Mouse (Mus musculus) forebrain, embryonic 16.5 days (tissue): ENCODE results near the gene Olfml2a. TPM values are rescaled to one million over a fixed set of nuclear protein-coding genes. Genes with fewer than 3 reads are reported as not detected.
A peak's percentile ranks its signal among the peaks of the same experiment; 100 is the strongest.

Source experiments
- ATAC-seq: fragments of 200-750 bp; cut with Nextera tagmentation; 2 replicates; pipeline ENCODE4 v1.8.0; 2017; ENCODE audit warnings: mild to moderate bottlenecking, moderate library complexity
- H3K27ac ChIP-seq: fragments of 300-500 bp; sonication (generic); 2 replicates; pipeline ENCODE4 v1.5.1; 2014; ENCODE audit warnings: low read length, control low read depth
- H3K27me3 ChIP-seq: fragments of 300-500 bp; sonication (generic); replicated peaks from 2 replicates; pipeline ENCODE4 v1.6.1; 2014; ENCODE audit warnings: low read length; ENCODE audit not compliant: control insufficient read depth, insufficient read depth
- H3K36me3 ChIP-seq: fragments of 300-500 bp; sonication (generic); 2 replicates; pipeline ENCODE4 v1.6.1; 2014; ENCODE audit not compliant: control insufficient read depth, insufficient read depth
- H3K4me1 ChIP-seq: fragments of 300-500 bp; sonication (generic); replicated peaks from 2 replicates; pipeline ENCODE4 v1.6.1; 2014; ENCODE audit warnings: low read length; ENCODE audit not compliant: control insufficient read depth, insufficient read depth
- H3K4me2 ChIP-seq: fragments of 300-500 bp; sonication (generic); 2 replicates; pipeline ENCODE4 v1.6.1; 2014; ENCODE audit warnings: mild to moderate bottlenecking, low read length, control low read depth
- H3K4me3 ChIP-seq: fragments of 300-500 bp; sonication (generic); replicated peaks from 2 replicates; pipeline ENCODE4 v1.5.1; 2014; ENCODE audit warnings: mild to moderate bottlenecking, low read length, control low read depth
- H3K9ac ChIP-seq: fragments of 300-500 bp; sonication (generic); replicated peaks from 2 replicates; pipeline ENCODE4 v1.6.1; 2014; ENCODE audit warnings: low read depth, low read length, control low read depth
- H3K9me3 ChIP-seq: fragments of 300-500 bp; sonication (generic); 2 replicates; pipeline ENCODE4 v1.6.1; 2016; ENCODE audit warnings: low read length; ENCODE audit not compliant: control insufficient read depth
- WGBS: fragments of 180-500 bp; shearing (Covaris S2); extraction: QIAGEN DNeasy Blood & Tissue Kit; methylation state at CpG from one replicate; pipeline ENCODE4 v1.1.7; 2014; 5-methylcytosine and 5-hydroxymethylcytosine counted together
- polyA plus RNA-seq: library from polyadenylated mRNA; unstranded; fragments of >200 nt; fragmentation: Nextera tagmentation; extraction: Ambion mirVana; gene quantifications from 2 replicates; pipeline ENCODE4 v1.2.1, GENCODE M21; 2015

The Olfml2a gene
- polyA plus RNA-seq, 1 experiment from 2014 or later, result 2.6 TPM

DNA sequence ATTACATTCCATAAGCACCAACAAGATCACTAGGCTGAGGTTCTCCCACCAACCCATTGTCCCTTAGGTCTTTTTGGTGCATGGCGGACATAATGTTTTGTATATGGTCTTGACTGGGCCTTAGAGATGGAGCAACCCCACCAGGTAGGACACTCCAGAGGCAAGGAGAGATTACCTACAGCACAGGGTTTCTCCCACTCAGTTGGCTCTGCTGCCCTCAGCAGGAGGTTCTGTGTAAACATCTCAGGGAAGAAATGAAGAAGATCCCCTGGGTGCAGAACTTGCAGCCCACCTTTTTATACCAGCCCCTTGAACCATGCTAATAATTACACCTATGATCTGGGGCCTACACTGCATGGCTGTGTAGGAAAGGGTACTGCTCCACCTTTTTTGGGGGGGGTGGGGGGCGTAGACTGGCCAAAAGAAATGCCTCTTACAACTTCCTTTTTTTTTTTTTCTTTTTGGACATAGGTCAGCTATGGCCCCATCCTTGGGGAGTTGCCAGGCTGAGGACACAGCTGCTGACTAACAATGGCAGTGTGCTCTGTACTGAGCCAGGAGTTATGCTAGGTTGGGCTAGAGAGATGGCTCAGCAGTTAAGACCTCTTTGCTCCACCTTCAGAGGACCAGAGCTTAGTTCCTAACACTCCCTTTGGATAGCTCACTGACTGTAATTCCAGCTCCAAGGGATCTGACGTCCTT, 12.8 kb downstream of the Olfml2a start:
- Histone ChIP-seq H3K27ac (no peak overlapping the region), H3K36me3 (no peaks in the 10 kb centered on the region), H3K27me3 (no peaks in the 10 kb centered on the region), H3K4me1 (no peaks in the 10 kb centered on the region), H3K9ac (no peak overlapping the region), H3K9me3 (no peaks in the 10 kb centered on the region), H3K4me2 (no peak overlapping the region), H3K4me3 (no peak overlapping the region)
- ATAC-seq, result no peak
- 67% methylated on average over 3 of the region's 3 CpGs for WGBS

DNA sequence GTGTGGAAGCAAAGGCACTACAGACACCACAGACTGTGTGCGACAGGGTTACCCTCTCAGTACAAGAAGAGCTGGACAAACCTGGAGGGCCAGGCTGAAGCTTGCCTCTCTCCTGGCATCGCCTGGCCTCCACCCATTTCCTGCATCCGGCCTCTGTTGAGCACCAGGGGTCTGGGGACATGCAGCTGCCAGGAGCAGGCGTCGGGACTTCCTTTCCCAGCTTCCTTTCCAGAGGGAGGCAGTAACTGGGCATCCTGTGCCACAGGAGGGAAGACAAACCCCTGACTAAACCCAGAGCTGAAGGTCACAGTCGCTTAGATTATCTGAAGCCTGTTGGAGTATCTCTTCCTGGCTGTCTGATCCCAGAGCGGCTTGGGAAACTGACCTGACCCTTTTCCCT, 15.8 kb downstream of the Olfml2a start:
- WGBS, result 84% methylated on average over 7 of the region's 7 CpGs
- Histone ChIP-seq H3K9ac (no peak overlapping the region), H3K4me1 (peaks cover 14% of the 10 kb centered on the region), H3K27ac (no peak overlapping the region), H3K27me3 (no peaks in the 10 kb centered on the region), H3K4me2 (no peak overlapping the region), H3K9me3 (no peaks in the 10 kb centered on the region), H3K36me3 (no peaks in the 10 kb centered on the region), H3K4me3 (no peak overlapping the region)
- ATAC-seq, result no peak

DNA sequence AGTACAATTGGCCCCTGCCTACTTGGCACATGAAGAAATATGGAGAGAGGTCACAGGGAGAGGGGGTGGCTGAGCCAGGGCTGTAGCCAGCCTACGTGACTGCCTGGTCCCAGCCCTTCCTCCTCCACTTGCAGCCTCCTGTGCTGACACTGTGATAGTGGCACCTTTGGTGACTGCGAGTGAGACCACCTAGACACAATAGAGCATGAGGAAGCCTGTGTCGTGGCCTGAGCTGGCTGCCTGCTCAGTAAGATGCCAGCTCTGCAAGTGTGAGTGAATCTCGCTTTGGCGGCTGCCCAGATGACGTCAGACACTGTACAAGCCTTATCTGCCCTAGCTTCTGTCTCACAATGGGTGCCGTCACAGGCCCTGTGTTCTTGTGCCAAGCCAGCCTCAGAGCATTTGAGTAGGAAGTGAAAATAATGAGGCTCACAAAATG, 18.5 kb downstream of the Olfml2a start:
- H3K9me3 ChIP-seq, result no peaks in the 10 kb centered on the region
- no peak overlapping the region for H3K27ac ChIP-seq
- peak overlapping the region; percentile 45; the same call in 1 of the 2 replicates for H3K9ac ChIP-seq
- ATAC-seq, result peak; percentile 94
- WGBS, result 17% methylated on average over 7 of the region's 7 CpGs
- no peak overlapping the region for H3K4me3 ChIP-seq
- no peaks in the 10 kb centered on the region for H3K36me3 ChIP-seq
- no peaks in the 10 kb centered on the region for H3K27me3 ChIP-seq
- H3K4me1 ChIP-seq, result peaks cover 14% of the 10 kb centered on the region
- 0 out of 2 replicates have a peak overlapping the region, but pooled peaks have one; percentile 28 for H3K4me2 ChIP-seq

DNA sequence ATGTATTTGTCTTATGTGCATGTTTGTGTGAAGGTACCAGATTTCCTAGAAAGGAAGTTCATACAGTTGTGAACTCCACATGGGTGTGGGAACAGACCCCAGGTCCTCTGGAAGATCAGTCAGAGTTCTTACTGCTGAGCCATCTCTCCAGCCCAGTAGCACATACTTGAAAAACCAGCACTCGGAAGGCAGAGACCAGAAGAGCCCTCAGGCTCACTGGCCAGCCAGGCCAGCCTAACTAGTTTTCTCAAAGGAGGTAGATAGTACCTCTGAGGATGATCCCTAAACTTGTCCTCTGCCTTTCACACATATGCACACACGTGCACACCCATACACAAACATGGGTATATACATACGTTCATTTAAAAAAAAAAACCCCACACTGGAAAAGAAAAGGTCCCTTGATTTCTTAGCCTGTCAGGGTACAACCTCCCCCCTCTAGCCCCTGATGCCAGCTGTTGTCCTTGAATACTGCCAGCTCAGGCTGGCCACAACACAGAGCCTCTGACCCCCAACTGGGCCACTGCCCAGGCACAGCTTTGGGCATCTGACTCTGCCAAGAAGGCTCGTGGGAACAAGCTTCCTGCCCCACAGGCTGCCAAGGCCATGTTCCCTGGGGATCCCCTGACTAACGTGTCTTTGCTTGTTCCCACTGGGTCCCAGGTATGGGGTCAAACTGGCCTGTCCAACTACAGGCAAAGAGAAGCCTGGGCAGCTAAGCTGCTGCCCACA, 21.5 kb downstream of the Olfml2a start:
- ATAC-seq, result no peak
- WGBS, result 73% methylated on average over 5 of the region's 5 CpGs

DNA sequence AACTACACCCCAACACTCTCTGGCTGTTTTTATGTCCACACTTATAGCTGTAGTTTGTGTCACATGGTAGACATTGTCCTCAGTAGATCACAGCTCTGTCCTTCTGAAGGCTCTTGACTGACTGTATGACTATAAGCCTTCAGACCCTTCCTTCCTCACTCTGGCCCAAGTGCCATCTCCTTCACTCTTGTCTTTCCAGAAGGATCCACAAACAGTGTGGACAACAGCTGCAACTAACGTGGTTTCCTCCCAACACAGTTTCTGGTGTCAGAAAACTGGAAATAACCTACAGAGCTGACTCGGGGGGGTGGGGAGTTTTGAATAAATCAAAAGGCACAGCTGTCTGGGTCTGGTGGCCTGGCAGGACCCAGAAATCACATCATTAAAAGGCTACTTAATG, 24.3 kb downstream of the Olfml2a start:
- Histone ChIP-seq H3K9me3 (no peaks in the 10 kb centered on the region), H3K27ac (no peak overlapping the region), H3K4me3 (no peak overlapping the region), H3K4me2 (no peak overlapping the region), H3K9ac (no peak overlapping the region), H3K36me3 (no peaks in the 10 kb centered on the region), H3K27me3 (no peaks in the 10 kb centered on the region), H3K4me1 (peaks cover 2% of the 10 kb centered on the region)
- ATAC-seq, result no peak
- WGBS, result 79% methylated on average over 2 of the region's 2 CpGs

More for the DNA sequence above, 21.5 kb downstream of the Olfml2a start:
- H3K4me2 ChIP-seq, result no peak overlapping the region
- no peaks in the 10 kb centered on the region for H3K27me3 ChIP-seq
- no peaks in the 10 kb centered on the region for H3K36me3 ChIP-seq
- H3K27ac ChIP-seq, result no peak overlapping the region
- H3K9me3 ChIP-seq, result no peaks in the 10 kb centered on the region
- H3K4me1 ChIP-seq, result peaks cover 14% of the 10 kb centered on the region
- no peak overlapping the region for H3K4me3 ChIP-seq
- H3K9ac ChIP-seq, result no peak overlapping the region

GRCm38 (mm10) chr2:38957671-38958223, 26.0 kb downstream of the Olfml2a start:
- no peaks in the 10 kb centered on the region for H3K4me1 ChIP-seq
- H3K27me3 ChIP-seq, result no peaks in the 10 kb centered on the region
- WGBS, result 87% methylated on average over 5 of the region's 5 CpGs
- no peak overlapping the region for H3K4me3 ChIP-seq
- no peak overlapping the region for H3K9ac ChIP-seq
- H3K36me3 ChIP-seq, result no peaks in the 10 kb centered on the region
- no peak for ATAC-seq
- H3K27ac ChIP-seq, result no peak overlapping the region
- no peak overlapping the region for H3K4me2 ChIP-seq
- no peaks in the 10 kb centered on the region for H3K9me3 ChIP-seq

DNA sequence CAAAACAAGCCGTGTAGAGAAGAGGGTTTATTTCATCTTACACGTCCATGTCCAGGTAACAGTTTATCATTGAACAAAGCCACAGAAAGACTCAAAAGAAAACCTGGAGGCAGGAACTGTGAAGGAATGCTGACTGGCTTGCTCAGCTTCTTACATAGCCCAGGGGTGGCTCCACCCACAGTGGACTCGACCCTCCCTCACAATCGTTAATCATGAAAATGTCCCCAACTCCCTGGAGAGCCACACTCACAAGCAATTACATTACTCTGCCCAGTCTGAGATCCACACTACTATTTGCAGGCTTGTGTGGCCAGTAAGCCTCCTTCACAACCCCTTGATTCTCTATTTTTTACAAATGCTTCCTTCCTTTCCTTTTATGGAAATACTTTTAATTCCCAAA, 32.4 kb downstream of the Olfml2a start:
- 48% methylated on average over 4 of the region's 4 CpGs for WGBS
- Histone ChIP-seq H3K4me3 (no peak overlapping the region), H3K27me3 (no peaks in the 10 kb centered on the region), H3K9ac (no peak overlapping the region), H3K36me3 (no peaks in the 10 kb centered on the region), H3K4me2 (no peak overlapping the region), H3K9me3 (no peaks in the 10 kb centered on the region), H3K27ac (no peak overlapping the region), H3K4me1 (no peaks in the 10 kb centered on the region)
- no peak for ATAC-seq

GRCm38 (mm10) chr2:38969650-38970049, 37.9 kb downstream of the Olfml2a start:
- no peak for ATAC-seq
- Histone ChIP-seq H3K27me3 (no peaks in the 10 kb centered on the region), H3K9me3 (no peaks in the 10 kb centered on the region), H3K36me3 (no peaks in the 10 kb centered on the region), H3K4me2 (no peak overlapping the region), H3K27ac (no peak overlapping the region), H3K4me1 (no peaks in the 10 kb centered on the region), H3K9ac (no peak overlapping the region), H3K4me3 (no peak overlapping the region)
- WGBS, result 98% methylated on average over 2 of the region's 2 CpGs

- Histone ChIP-seq H3K4me1 (no peaks in the 10 kb centered on the region), H3K27me3 (no peaks in the 10 kb centered on the region), H3K9me3 (no peaks in the 10 kb centered on the region), H3K36me3 (no peaks in the 10 kb centered on the region), H3K9ac (no peak overlapping the region), H3K4me2 (no peak overlapping the region), H3K4me3 (no peak overlapping the region), H3K27ac (no peak overlapping the region)
- 80% methylated on average over 5 of the region's 5 CpGs for WGBS
- no peak for ATAC-seq
Measured at GRCm38 (mm10) chr2:38970057-38970456, 38.3 kb downstream of the Olfml2a start.
